Mouse (Mus musculus) ES-Bruce4 (cell line): ENCODE results near the gene Upf2. TPM values are rescaled to one million over a fixed set of nuclear protein-coding genes. Genes with fewer than 3 reads are reported as not detected.

Experiments used
- H3K27ac ChIP-seq: 2 replicates; pipeline ENCODE4 v1.5.1; 2012; ENCODE audit warnings: low read length, inconsistent platforms; ENCODE audit not compliant: insufficient read depth
- H3K27me3 ChIP-seq: 2 replicates; pipeline ENCODE4 v1.6.1; 2012; ENCODE audit warnings: mild to moderate bottlenecking, low read length, inconsistent platforms; ENCODE audit not compliant: control insufficient read depth, poor library complexity, insufficient read depth, severe bottlenecking
- H3K36me3 ChIP-seq: 2 replicates; pipeline ENCODE4 v1.6.1; 2012; ENCODE audit warnings: inconsistent platforms, mild to moderate bottlenecking, low read length, moderate library complexity; ENCODE audit not compliant: control insufficient read depth, poor library complexity, insufficient read depth, severe bottlenecking
- H3K4me1 ChIP-seq: one replicate; pipeline ENCODE4 v1.8.1; 2011; ENCODE audit warnings: low read length; ENCODE audit not compliant: control insufficient read depth, insufficient read depth
- H3K4me3 ChIP-seq: 2 replicates; pipeline ENCODE4 v1.5.1; 2011; ENCODE audit warnings: low read depth, mild to moderate bottlenecking, low read length
- H3K9ac ChIP-seq: 2 replicates; pipeline ENCODE4 v1.6.1; 2012; ENCODE audit warnings: low read depth, mild to moderate bottlenecking, inconsistent platforms; ENCODE audit not compliant: poor library complexity, severe bottlenecking
- H3K9me3 ChIP-seq: replicated peaks from 2 replicates; pipeline ENCODE4 v1.6.1; 2012; ENCODE audit warnings: mild to moderate bottlenecking, low read length, inconsistent platforms; ENCODE audit not compliant: control insufficient read depth, poor library complexity, insufficient read depth, severe bottlenecking
- CTCF ChIP-seq: IDR thresholded peaks from one replicate; pipeline ENCODE4 v1.8.1; 2011; ENCODE audit warnings: low read depth, low read length
- EP300 ChIP-seq: IDR thresholded peaks from 2 replicates; pipeline ENCODE4 v1.6.1; 2011; ENCODE audit warnings: low read depth, low read length; ENCODE audit not compliant: insufficient read depth
- POLR2A ChIP-seq: IDR thresholded peaks from one replicate; pipeline ENCODE4 v1.8.1; 2011; ENCODE audit warnings: low read length; ENCODE audit not compliant: insufficient read depth
- polyA plus RNA-seq: library from polyadenylated mRNA; stranded (reverse); fragments of >200 nt; gene quantifications from 2 replicates; pipeline ENCODE4 v1.2.4, GENCODE M21; 2011; ENCODE audit warnings: low read depth; ENCODE audit not compliant: missing spikeins, insufficient read depth, insufficient read length

Upf2 gene
- polyA plus RNA-seq, 1 experiment: 47.9 TPM

DNA sequence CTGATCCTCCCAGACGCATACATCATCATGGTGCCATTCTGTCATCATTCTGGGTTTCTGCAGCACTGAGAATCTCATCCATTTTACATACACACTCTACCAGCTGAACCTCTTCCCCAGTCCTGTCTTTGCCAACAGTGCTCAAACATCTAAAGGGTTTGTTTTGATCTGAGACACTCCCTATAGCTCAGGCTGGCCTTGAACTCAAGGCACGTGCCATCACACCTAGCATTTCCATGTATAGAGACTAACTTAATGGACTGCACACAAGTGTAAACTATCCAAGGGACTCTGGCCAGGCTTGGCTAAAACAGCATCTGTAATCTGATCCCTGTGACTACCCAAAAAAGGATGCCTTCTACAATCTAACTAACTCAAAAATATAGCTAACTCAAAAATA lies 108.0 kb downstream of the Upf2 start:
- H3K27ac ChIP-seq: no peak overlapping the region
- TF ChIP-seq POLR2A (no peak), EP300 (no peak), CTCF (no peak)
- peaks cover 9% of the 10 kb centered on the region for H3K4me1 ChIP-seq
- no peaks in the 10 kb centered on the region for H3K27me3 ChIP-seq
- no peaks in the 10 kb centered on the region for H3K9me3 ChIP-seq
- no peak overlapping the region for H3K4me3 ChIP-seq
- H3K9ac ChIP-seq: no peak overlapping the region
- peaks cover 7% of the 10 kb centered on the region for H3K36me3 ChIP-seq

DNA sequence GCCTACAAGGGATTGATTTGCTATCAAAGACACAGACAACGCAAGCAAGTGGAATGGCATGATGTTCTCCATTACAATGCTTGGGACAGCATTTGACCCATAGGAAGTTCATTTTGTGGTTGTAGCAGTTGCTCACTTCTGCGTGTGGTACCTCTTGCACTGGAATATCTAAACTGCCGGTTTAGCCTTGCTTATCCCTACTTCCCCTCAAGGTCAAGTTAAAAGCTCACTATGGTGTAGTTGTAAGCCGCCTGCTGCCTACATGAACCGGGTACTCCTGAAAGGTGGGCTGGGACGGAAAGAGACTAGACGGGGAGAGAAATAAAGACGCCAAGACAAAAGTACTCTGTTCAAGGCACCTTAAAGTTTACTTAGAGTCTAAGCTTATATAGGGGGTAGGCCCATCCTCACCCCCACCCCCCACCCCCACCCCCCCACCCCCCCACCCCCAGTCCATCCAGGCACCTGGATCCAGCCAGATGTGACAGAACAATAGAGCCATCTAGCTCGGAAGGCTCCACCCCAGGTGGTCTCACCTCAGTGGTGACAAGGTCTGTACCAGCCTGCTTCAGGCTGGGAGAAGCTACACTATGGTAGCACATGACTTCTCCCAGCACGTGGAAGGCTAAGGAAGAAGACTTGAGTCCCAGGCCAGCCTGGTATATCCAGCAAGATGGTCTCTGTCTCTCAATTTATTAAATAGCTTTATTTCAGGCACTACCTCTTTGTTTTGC lies 109.0 kb downstream of the Upf2 start:
- Histone ChIP-seq H3K4me3 (no peak overlapping the region), H3K36me3 (peaks cover 7% of the 10 kb centered on the region; the same call in 1 of the 2 replicates), H3K27me3 (no peaks in the 10 kb centered on the region), H3K9ac (no peak overlapping the region), H3K4me1 (peaks cover 9% of the 10 kb centered on the region), H3K9me3 (no peaks in the 10 kb centered on the region), H3K27ac (no peak overlapping the region)
- TF ChIP-seq EP300 (peak; percentile 90), POLR2A (no peak)

DNA sequence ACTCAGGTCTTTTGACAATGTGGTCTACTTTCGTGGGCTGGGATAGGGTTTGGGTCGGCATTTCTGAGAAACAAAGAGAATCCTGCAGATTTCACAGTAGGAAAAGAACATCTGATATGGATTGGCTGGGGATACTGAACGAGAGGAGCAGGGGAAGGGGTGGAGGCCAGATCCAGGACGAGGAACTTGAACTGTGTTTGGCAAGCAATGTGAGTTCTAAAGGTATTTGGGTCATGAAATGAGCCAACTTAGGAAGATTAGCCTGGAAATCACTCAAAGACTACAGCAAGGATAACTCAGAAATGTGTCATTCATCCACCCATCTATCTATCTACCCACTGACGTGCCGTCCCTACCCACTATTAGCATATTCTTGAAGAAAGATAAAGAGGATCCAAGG lies 116.1 kb downstream of the Upf2 start:
- Histone ChIP-seq H3K4me1 (peaks cover 9% of the 10 kb centered on the region), H3K27me3 (no peaks in the 10 kb centered on the region), H3K36me3 (no peaks in the 10 kb centered on the region), H3K9me3 (no peaks in the 10 kb centered on the region), H3K9ac (no peak overlapping the region), H3K27ac (no peak overlapping the region), H3K4me3 (no peak overlapping the region)
- TF ChIP-seq POLR2A (no peak), CTCF (no peak), EP300 (no peak)

DNA sequence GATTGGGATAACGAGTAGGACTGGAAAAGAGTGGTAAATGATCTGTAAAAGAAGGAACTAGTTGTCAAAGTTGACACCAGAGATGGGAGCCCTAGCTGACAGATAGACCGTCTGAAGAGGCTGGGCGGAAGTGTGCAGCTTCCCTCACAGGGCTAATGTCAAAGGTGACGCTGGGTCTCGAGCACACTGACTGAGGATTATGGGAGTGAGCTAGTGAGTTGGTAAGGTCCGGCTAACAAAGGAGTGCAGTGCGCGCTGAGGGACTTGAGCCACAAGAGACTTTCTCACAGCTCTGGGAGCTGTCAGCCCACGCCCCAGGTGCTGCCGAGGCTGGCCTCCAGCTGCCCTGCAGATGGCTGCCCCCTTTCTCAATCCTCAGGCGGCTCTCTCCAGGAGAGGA lies 119.7 kb downstream of the Upf2 start:
- H3K9ac ChIP-seq: no peak overlapping the region
- H3K27ac ChIP-seq: peak overlapping the region; percentile 41; the same call in 1 of the 2 replicates
- TF ChIP-seq POLR2A: no peak
- TF ChIP-seq EP300: no peak
- TF ChIP-seq CTCF: no peak
- H3K27me3 ChIP-seq: no peaks in the 10 kb centered on the region
- H3K4me3 ChIP-seq: no peak overlapping the region
- H3K4me1 ChIP-seq: peaks cover 14% of the 10 kb centered on the region
- no peaks in the 10 kb centered on the region for H3K36me3 ChIP-seq
- no peaks in the 10 kb centered on the region for H3K9me3 ChIP-seq

DNA sequence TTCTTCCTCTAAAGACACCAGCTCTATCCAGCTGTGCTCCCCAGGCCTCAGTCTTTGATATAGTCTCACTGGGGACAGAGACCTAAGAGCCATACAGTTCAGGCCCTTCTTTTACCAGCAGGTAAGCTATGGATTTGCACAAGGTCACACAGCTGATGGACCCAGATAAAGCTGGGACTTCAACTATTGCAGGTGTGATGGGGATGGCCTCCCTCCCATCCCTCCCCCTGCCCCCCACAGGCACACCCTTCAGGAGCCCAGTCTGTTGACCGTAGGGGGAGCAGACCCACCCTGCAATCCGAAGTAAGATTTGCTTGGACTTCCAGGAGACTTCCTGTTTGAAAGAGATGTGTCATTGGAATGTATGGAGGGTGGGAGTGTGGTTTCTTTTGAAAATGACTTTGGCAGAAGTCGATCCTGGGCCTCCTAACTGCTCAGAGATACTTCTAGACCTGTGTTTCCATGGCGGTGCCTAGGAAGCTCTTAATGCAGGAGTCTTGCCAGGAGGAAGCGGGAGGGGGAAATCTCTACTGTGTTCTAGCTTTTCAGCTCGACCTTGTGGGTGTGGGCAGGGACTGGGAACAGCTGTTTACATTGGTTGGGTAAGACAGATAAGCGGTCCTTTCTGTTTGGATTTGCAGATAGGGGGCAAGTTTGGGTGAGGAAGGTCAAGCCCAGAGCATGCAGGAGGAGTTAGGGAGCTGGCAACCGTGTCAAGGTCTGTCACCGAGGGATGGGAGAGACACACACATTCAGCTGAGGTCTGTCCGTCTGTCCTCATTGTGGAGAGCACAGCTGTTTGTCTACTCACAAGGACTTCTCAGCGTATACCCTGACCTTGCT lies 120.5 kb downstream of the Upf2 start:
- Histone ChIP-seq H3K27me3 (no peaks in the 10 kb centered on the region), H3K4me3 (no peak overlapping the region), H3K9ac (no peak overlapping the region), H3K4me1 (peaks cover 14% of the 10 kb centered on the region), H3K27ac (peak overlapping the region; percentile 41), H3K9me3 (no peaks in the 10 kb centered on the region), H3K36me3 (no peaks in the 10 kb centered on the region)
- no peak for TF ChIP-seq POLR2A
- peak; percentile 91 for TF ChIP-seq EP300

DNA sequence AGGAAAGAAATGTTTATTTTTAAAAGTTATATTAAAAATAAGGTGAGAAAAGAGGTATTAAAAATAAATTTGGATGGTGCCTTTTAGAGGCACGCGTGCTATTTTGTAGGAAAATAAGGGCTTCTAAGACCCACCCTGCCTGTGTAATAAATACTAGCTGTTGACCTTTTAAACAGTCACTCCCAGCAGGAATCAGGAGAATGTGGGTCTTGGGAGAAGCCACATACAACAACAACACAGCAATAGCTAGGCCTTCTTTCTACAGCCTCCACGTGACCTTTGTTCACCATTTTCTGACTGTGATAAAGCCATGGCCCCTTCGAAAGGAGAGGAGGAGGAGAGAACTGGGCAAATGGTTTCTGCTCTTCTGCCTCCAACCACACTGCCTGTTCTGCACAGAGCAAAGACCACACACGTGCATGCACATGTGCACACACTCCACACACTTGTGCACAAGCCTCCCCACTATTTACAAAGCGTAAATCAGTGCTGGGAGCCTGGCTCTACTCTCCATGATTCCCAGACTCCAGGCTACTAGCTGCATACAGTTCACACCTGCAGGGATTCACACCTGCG lies 121.5 kb downstream of the Upf2 start:
- TF ChIP-seq POLR2A (no peak), CTCF (no peak), EP300 (no peak)
- peaks cover 16% of the 10 kb centered on the region for H3K4me1 ChIP-seq
- no peaks in the 10 kb centered on the region for H3K9me3 ChIP-seq
- no peaks in the 10 kb centered on the region for H3K36me3 ChIP-seq
- no peaks in the 10 kb centered on the region for H3K27me3 ChIP-seq
- H3K27ac ChIP-seq: no peak overlapping the region
- no peak overlapping the region for H3K9ac ChIP-seq
- no peak overlapping the region for H3K4me3 ChIP-seq
